Mouse (Mus musculus) monocyte, adult 2 months (primary cell): ENCODE data around the gene Gm27027.

Experiments
- DNase-seq, 2 experiments: peaks; one replicate each; pipeline ENCODE4 v3.0.0; 2022; ENCODE audit warnings: low spot score in 2 of 2, low read depth in 1 of 2

Gm27027 gene

GRCm38 (mm10) chr2:93996254-93996653 lies at the start of gene Gm27027:
Gm27027 (minus strand) TSS chr2:93996354.
- no peak for DNase-seq

GRCm38 (mm10) chr2:94045411-94046090 lies 49.4 kb upstream of the Gm27027 start:
- DNase-seq = no peak

GRCm38 (mm10) chr2:94044174-94044573 lies 48.0 kb upstream of the Gm27027 start:
- DNase-seq = no peak

DNA sequence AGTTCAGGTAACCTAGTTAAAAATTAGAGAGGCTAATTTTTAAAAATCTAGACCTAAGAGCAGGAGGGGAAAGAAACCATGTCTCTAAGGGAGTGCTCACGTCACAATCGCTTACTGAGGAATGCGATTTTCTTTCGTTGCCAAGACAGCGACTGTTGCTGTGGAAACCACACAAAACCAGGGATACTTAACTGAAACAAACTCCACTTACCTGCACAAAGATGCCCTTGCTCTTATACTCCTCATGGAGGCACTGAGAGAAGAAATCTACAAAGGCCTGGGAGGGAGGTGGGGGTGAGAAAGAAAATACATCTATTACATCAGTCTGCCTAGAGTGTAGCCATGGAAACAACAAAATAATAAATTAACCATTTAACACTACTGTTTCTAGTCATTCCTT lies 47.5 kb upstream of the Gm27027 start:
- DNase-seq = no peak

GRCm38 (mm10) chr2:94042461-94042860 lies 46.3 kb upstream of the Gm27027 start:
- no peak for DNase-seq

DNA sequence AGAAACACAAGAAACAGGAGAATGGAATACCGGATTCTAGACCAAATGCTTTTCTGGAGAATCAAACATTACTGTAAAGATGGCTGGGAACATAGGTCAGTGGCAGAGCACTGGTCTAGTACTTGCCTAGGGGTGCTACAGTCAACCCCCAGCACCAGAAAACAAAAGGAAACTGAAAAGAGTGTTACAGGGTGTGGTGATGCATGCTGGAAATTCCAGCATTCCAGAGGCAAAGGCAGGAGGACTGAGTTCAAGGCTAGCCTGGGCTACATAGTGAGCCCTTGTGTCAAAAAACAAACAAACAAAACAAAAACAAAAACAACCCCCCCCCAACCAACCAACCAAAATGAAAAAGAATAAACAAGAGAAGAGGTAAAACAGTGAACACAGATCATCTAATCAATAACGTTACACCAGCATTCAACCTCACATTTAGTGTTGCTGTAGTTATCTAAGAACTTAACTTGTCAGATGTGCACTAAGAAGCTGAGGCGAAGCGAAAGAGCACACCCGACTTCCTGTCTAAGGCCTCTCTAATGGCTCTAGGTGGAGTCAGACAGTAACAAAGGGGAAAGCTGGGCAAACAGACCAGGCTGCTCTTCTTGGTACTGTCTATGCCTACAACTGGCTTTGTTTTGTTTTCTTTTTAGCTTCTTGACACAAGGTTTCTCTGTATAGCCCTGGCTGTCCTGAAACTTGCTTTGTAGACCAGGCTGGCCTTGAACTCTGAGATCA lies 44.4 kb upstream of the Gm27027 start:
- no peak for DNase-seq

- DNase-seq = peak in 1 of 2 experiments; percentile 6
Observed at GRCm38 (mm10) chr2:94035428-94036331, 39.5 kb upstream of the Gm27027 start.

DNA sequence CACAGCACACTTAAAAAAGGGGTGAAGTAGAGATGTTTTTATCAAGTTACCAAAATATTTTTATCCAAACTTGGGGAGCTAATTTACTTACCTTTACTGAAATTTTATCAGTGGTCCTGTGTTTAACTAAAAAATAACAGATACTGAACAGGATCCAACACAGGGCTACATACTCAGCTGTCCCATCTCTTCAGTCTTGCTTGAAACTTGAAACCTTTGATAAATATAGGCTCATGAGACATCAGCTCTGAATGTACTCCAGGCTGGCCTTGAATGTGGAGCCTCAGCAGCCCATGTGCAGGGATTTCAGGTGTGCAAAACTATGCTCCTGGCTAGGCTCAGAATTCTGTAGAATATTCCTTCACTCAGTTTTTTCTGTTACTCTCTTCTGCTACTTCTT lies 34.4 kb upstream of the Gm27027 start:
- no peak for DNase-seq

DNA sequence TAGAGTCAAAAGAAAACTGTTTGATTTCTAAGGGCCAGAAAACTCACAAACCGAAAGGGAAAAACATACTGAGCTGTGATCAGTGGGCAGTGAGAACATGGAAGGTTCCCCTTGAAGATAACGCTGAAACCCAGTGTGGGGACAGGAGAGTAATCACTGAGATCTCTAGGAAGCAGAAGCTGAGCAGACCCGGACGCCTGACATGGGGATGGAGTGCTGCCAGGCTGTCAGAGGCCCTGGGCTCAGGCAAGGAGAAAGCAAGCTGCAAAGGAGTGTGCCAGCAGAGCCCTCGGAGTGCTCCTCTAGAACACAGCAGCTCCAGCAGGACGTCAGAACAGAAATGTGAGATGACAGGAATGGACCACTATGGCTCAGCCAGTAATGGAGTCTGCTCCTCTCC lies 28.5 kb upstream of the Gm27027 start:
- no peak for DNase-seq

DNA sequence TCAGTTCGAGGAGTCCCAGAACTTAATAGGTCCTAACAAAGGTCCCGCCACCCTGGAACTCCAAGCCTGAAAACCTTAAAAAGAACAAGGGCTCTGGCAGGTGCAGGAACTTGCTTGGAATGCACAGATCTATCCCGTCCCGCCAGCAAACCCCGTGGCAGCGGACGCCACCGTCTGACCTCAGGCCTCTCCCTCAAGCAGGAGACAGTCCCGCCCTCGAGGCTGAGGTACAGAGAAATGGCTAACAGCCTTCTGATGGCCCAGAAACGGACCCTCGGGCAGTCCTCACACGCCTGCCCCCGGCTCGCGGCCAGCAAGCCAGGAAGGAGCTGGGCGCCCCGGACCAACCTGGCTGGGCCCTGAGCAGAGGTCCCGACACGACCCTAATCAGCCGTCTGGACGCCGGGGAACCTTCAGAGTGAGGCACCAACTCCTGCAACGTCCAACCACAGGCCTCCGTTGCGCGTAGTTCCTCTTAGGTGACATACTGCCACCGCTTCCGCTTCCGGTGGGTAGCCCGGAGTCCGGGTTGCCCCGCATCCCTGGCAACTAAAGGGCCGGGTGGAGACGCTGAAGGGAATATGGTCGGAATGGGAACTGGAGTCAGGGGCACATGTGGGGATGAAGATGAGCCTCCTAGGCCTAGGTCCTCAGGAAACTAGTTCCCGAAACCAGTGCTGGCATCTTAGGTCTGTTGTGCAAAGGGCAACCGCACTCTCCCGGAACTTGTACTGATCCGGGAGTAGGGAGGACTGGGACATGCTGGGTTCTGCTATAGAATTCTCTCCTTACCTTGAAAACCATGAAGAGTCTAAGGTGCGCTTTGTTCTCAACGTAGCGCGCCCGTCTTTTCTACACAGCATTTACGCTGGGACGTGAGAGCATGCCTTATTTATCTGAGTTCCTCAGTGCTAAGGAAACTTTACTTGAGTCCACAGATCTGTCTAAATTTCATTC lies 14.5 kb upstream of the Gm27027 start, which contains the start of gene Alkbh3:
Gene Alkbh3 (minus strand): TSS at position 473 of the 957 bp plus-strand sequence.
- DNase-seq = peak; percentile 78 to 85

- peak; percentile 26 to 48 for DNase-seq
Observed at GRCm38 (mm10) chr2:94002331-94002730, 6.2 kb upstream of the Gm27027 start.

- DNase-seq = no peak
Observed at GRCm38 (mm10) chr2:94001918-94002317, 5.8 kb upstream of the Gm27027 start.

GRCm38 (mm10) chr2:94001411-94001810 lies 5.3 kb upstream of the Gm27027 start:
- DNase-seq = no peak

DNA sequence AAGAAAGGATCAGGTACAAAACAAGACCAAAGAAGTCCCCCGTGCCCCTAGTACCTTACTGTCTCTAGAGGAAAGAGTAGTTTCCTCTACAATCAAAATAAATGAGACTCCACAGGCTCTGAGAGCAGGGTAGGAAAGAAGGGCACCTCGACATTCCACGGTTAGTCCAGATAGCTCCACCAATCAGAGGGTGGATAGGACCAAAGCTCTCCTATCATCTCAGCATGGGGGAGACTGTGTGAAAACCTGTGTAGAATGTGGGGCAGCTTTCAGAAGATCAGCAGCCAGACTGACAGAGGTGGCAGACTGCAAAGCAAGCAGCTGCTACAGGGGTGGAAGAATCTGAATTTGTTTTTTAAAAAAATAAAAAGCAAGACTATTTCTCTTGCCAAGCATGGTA lies 3.3 kb downstream of the Gm27027 start:
- DNase-seq = no peak

DNA sequence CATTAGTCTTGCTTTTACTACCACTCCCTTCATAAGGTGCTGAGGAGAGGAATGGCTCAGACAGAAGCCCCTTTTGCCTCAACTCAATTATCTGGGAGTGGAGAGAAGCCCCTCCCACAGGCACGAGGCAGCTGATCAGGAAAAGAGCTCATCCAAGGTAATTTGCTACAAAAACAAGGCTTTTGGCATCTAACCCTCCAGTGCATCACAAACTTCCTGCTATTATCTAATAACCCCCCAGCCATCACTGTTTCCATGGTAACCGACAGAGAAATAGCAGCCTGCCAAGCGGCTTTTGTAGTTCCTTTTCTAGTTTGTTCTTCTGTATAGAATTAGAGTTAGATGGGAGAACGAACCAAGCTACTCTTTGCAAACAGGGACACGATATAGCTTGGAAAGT lies 3.9 kb downstream of the Gm27027 start:
- DNase-seq = no peak

- no peak for DNase-seq
Observed at GRCm38 (mm10) chr2:93991336-93991735, 4.8 kb downstream of the Gm27027 start.

DNA sequence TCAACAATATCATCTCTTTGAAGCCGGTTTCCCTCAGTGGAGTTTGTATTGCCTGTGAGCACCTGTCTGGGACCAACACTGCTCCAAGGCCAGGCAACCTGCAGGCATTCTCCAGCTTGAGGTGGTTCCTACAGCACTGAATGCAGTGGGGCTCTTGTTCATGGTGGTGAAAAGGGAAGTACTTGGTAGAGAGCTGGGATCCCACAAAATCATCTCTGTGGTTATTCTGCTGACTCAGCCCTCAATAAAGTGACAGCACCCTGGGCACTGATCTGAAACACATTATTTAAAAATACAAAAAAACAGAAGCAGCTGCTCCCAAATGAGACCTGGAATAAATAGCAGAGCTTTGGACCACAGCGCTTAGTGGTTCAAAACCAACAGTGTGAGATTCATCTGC lies 7.7 kb downstream of the Gm27027 start:
- DNase-seq = no peak

GRCm38 (mm10) chr2:93982457-93983235 lies 13.5 kb downstream of the Gm27027 start:
- DNase-seq = no peak

DNA sequence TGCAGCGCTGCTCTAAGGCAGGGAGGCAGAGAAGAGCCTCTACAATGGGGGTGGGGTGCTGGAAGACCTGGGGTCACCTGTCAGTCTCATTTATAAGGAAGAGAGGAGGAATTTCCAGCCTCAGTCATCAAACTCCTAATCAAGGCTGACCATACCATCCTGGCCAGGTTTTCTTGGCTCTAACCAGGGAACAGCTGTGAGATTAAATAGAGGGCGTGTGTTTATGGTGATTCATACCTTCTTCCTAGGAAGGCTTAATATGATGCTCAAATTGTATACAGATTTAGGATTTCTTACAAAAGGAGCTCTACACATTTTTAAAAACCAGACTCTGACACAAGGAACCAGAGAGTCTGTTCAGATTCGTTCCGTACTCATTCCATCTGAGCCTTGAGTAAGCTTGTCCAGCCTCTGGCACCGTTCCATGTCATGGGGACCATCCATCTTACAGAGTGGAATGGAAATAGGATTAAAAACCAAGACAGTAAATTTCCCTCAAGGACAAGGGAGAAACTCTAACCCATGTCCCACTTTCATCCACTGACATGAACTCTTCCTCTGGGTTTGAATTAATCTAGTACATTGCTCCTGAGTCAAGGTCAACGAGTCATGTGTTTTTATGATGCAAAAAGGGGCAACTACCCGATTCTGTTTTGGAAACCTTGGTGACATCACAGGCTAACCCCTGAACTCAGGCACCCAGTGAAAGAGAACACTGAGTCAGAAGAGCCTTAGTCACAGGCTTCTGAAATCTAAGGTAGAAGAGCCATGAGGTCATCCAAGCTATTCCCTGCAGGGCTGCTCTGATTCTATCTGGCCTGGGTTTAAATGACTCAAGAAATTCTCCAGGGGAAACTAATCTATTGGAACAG lies 16.7 kb downstream of the Gm27027 start:
- DNase-seq = no peak
